Mouse (Mus musculus) heart, embryonic 14.5 days (tissue): ENCODE data around the gene Sept5. TPM values are rescaled to one million over a fixed set of nuclear protein-coding genes. Genes with fewer than 3 reads are reported as not detected.

Source experiments
- ATAC-seq: fragments of 200-750 bp; cut with Nextera tagmentation; 2 replicates; pipeline ENCODE4 v1.8.0; 2017; ENCODE audit warnings: low read depth, moderate TSS enrichment; ENCODE audit not compliant: insufficient number of reproducible peaks, insufficient read depth, low FRiP score
- H3K27ac ChIP-seq, 2 experiments: fragments of 200-500 bp in 1 of 2; fragments of 300-500 bp in 1 of 2; sonication (generic) in 1 of 2; replicated peaks in 1 of 2; 2 replicates each; pipeline ENCODE4 v1.5.1; 2012 to 2014; ENCODE audit warnings: low read depth in 2 of 2, low read length in 2 of 2, control low read depth in 1 of 2, mild to moderate bottlenecking in 1 of 2, mixed read lengths in 1 of 2; ENCODE audit not compliant: control insufficient read depth in 1 of 2, insufficient read depth in 1 of 2
- H3K27me3 ChIP-seq: fragments of 300-500 bp; sonication (generic); 2 replicates; pipeline ENCODE4 v1.6.1; 2014; ENCODE audit warnings: mild to moderate bottlenecking, low read length, control low read depth; ENCODE audit not compliant: control insufficient read depth, insufficient read depth
- H3K36me3 ChIP-seq: fragments of 300-500 bp; sonication (generic); 2 replicates; pipeline ENCODE4 v1.6.1; 2014; ENCODE audit warnings: mild to moderate bottlenecking, control low read depth, low read length, mixed read lengths; ENCODE audit not compliant: control insufficient read depth, insufficient read depth
- H3K4me1 ChIP-seq, 2 experiments: fragments of 200-500 bp in 1 of 2; fragments of 300-500 bp in 1 of 2; sonication (generic) in 1 of 2; 2 replicates each; pipeline ENCODE4 v1.6.1; 2012 to 2014; ENCODE audit warnings: low read length in 2 of 2, control low read depth in 1 of 2, mixed read lengths in 1 of 2; ENCODE audit not compliant: control insufficient read depth in 2 of 2, insufficient read depth in 2 of 2
- H3K4me2 ChIP-seq: fragments of 300-500 bp; sonication (generic); 2 replicates; pipeline ENCODE4 v1.6.1; 2014; ENCODE audit warnings: mild to moderate bottlenecking, low read length
- H3K4me3 ChIP-seq, 2 experiments: fragments of 200-500 bp in 1 of 2; fragments of 300-500 bp in 1 of 2; sonication (generic) in 1 of 2; 2 replicates each; pipeline ENCODE4 v1.5.1; 2012 to 2014; ENCODE audit warnings: low read length in 2 of 2, mild to moderate bottlenecking in 2 of 2, control low read depth in 1 of 2, low read depth in 1 of 2, moderate library complexity in 1 of 2; ENCODE audit not compliant: control insufficient read depth in 1 of 2, insufficient read depth in 1 of 2
- H3K9ac ChIP-seq: fragments of 300-500 bp; sonication (generic); 2 replicates; pipeline ENCODE4 v1.6.1; 2014; ENCODE audit warnings: mild to moderate bottlenecking, low read length
- H3K9me3 ChIP-seq: fragments of 300-500 bp; sonication (generic); 2 replicates; pipeline ENCODE4 v1.6.1; 2016; ENCODE audit warnings: low read length, control low read depth; ENCODE audit not compliant: control insufficient read depth
- WGBS: fragments of 180-500 bp; shearing (Covaris S2); extraction: QIAGEN DNeasy Blood & Tissue Kit; methylation state at CpG from one replicate; pipeline ENCODE4 v1.1.7; 2014; 5-methylcytosine and 5-hydroxymethylcytosine counted together
- polyA plus RNA-seq: library from polyadenylated mRNA; unstranded; fragments of >200 nt; fragmentation: Nextera tagmentation; extraction: Ambion mirVana; gene quantifications from 2 replicates; pipeline ENCODE4 v1.2.1, GENCODE M21; 2014

The Sept5 gene
- polyA plus RNA-seq, 1 experiment from 2014 or later, result 7.3 TPM

DNA sequence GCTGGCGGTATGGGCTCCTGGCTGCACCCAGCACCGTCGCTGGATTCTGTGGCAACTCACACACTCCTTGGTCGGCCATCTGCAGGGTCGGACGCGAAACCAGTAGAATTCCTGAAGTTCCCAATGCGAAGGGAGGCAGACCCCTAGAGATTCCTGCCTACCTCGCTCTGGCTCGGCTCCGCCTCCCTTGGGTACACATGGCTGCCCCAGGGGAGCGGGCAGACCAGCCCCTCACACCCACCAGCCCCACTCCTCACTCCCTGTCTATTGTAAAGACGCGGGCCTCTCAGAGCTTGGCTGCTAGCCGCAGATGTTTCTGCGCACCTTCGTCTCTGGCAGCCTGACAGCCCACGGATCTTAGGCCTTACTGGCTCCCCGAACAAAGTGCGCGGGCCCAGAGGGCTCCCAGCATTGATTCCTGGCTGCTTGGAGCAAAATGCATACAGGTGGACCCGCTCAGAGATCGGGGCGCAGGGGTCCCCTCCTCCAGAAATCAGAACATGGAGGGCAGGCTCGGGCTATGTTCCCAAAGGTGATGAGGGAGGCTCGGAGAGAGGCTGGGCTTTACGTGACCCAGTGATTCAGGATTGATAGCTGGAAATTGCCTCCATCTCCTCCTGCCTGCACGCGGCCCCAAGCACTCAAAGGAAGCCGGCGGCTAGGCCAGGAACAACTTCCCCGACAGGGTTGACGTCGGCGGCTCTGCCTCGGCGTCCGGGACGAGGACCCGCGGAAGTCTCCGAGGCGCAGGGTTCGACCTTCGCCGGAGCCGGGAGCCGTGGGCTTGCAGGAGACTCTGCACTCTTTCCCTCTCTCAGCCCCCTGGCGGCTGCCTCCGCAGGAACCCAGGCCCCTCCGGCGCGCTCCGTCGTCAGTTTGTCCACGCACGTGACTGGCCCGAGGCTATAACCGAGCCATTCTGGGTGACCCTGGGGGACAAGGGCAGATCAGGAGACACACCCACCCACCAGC is 38.4 kb downstream of the Sept5 start:
- Histone ChIP-seq H3K4me1 (peaks cover 11 to 34% of the 10 kb centered on the region in 2 experiments; a peak in 3 of 4 replicates), H3K36me3 (no peaks in the 10 kb centered on the region), H3K4me2 (peak overlapping the region; percentile 61), H3K4me3 (peak overlapping the region; percentile 0 to 24; a peak in 3 of 4 replicates), H3K27ac (no peak overlapping the region), H3K9ac (no peak overlapping the region; the same call in 1 of the 2 replicates), H3K27me3 (peaks cover 88% of the 10 kb centered on the region), H3K9me3 (no peaks in the 10 kb centered on the region)
- 3% methylated on average over 59 of the region's 59 CpGs for WGBS
- no peak for ATAC-seq

DNA sequence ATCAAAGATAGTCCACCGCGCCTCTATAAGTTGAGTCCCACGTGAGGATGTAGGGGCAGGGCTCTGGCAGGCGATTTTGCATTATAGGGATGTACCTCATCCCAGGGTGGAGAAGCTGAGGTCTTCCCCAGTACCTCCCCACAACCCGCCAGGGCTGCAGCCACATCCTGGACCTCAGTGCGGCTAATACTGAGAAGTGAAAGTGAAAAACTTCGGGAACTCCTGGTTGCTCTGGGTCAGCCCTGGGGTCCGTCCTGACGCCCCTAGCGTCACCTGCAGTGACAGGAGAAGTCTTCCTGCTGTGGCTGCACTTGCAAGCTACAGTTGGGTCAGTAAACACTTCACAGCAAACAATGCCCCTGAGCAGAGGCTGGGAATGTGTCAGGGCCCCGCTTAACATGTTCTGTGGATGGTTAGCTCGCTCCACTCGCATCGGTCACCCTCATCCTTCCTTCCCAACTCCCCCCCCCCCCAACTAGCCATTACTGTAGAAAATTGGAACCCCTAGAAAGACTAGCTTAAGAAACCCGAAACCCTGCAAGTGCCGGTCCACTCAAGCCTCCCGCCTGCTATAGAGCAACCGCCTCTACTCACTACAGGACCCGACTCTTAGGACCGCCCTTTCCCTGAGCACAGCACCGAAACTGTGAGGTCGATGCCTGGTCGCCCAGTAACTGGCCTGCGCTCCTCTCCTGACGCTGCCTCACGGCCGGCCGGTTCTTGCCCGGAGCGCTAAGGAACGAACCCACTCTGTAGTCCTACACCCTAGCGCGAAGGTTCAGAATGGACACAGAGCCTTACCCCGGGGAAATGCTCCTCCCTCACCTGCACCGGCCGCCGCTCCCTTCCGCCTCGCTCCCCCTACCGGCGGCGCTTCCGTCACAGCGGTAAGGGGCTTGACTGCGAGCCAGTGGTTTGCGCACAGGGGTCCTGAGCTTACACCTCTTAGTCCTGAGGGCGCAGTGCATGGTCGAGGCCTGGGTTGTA is 39.7 kb downstream of the Sept5 start, which contains the start of gene Tbx1:
TSS of gene Tbx1 (minus strand) at position 868 of the 987 bp plus-strand sequence.
- peaks cover 14 to 41% of the 10 kb centered on the region in 2 experiments; a peak in 3 of 4 replicates for H3K4me1 ChIP-seq
- peak within 1 kb of the TSS; percentile 65 for H3K4me2 ChIP-seq
- H3K9me3 ChIP-seq, result no peaks in the 10 kb centered on the region
- no peak within 1 kb of the TSS; the same call in 1 of the 2 replicates for H3K9ac ChIP-seq
- H3K27ac ChIP-seq, result no peak within 1 kb of the TSS
- H3K27me3 ChIP-seq, result peaks cover 95% of the 10 kb centered on the region
- 3% methylated on average over 48 of the region's 48 CpGs for WGBS
- peak within 1 kb of the TSS; percentile 36 to 37 for H3K4me3 ChIP-seq
- no peaks in the 10 kb centered on the region for H3K36me3 ChIP-seq
- no peak for ATAC-seq

DNA sequence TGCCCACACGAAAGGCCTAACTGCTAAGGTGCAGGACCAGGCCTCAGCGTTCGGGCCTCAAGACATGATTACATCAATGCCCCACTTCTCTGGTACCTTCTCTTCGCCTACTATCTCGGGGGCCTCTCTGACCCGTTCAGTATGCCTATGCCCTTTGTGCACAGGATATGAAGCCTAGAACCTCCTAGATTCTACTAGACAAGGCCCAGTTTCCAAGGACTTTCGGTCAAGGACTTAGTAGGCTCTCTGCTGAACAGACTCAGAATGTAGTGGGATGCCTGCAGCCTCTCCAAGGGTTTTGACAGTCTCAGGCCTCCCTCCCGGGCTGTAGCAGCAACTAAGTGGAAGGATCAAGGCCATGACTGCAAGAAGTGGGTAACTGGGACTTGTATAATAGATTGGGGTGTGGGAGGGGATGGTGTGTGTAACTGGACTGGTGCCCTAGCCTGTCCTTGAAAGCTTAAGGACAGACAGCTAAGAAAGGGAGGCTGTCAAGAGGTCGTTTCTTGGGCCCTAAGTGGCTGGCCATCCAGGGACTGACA is 40.6 kb downstream of the Sept5 start:
- no peak for ATAC-seq
- Histone ChIP-seq H3K9me3 (no peaks in the 10 kb centered on the region), H3K27me3 (peaks cover 96% of the 10 kb centered on the region), H3K4me2 (no peak overlapping the region), H3K9ac (no peak overlapping the region), H3K4me1 (peaks cover 14 to 41% of the 10 kb centered on the region in 2 experiments; a peak in 3 of 4 replicates), H3K4me3 (no peak overlapping the region), H3K36me3 (no peaks in the 10 kb centered on the region), H3K27ac (no peak overlapping the region)
- 48% methylated on average over 9 of the region's 9 CpGs for WGBS

DNA sequence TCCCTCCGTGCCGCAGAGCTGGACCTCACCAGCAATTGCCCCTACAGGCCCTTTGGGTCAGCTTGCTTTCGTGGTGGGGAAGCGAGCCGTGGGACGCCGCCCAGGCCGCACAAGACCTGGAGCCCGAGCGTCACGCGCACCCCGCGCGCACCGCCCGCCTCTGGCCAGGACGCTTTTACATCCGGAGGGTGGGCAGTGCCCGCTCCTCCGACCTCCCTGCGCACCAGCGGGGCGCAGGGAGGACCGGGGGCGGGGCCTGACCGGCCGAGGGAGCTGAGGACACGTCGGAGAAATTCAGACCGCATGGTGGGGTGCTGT is 41.1 kb downstream of the Sept5 start:
- H3K4me2 ChIP-seq, result peak overlapping the region; percentile 3; the same call in 1 of the 2 replicates
- no peak overlapping the region for H3K27ac ChIP-seq
- no peaks in the 10 kb centered on the region for H3K9me3 ChIP-seq
- 3% methylated on average over 29 of the region's 31 CpGs for WGBS
- peaks cover 14 to 41% of the 10 kb centered on the region in 2 experiments; a peak in 3 of 4 replicates for H3K4me1 ChIP-seq
- ATAC-seq, result no peak
- H3K4me3 ChIP-seq, result peak overlapping the region in 1 of 2 experiments; percentile 25; a peak in 2 of 4 replicates
- no peak overlapping the region for H3K9ac ChIP-seq
- peaks cover 96% of the 10 kb centered on the region for H3K27me3 ChIP-seq
- H3K36me3 ChIP-seq, result no peaks in the 10 kb centered on the region

DNA sequence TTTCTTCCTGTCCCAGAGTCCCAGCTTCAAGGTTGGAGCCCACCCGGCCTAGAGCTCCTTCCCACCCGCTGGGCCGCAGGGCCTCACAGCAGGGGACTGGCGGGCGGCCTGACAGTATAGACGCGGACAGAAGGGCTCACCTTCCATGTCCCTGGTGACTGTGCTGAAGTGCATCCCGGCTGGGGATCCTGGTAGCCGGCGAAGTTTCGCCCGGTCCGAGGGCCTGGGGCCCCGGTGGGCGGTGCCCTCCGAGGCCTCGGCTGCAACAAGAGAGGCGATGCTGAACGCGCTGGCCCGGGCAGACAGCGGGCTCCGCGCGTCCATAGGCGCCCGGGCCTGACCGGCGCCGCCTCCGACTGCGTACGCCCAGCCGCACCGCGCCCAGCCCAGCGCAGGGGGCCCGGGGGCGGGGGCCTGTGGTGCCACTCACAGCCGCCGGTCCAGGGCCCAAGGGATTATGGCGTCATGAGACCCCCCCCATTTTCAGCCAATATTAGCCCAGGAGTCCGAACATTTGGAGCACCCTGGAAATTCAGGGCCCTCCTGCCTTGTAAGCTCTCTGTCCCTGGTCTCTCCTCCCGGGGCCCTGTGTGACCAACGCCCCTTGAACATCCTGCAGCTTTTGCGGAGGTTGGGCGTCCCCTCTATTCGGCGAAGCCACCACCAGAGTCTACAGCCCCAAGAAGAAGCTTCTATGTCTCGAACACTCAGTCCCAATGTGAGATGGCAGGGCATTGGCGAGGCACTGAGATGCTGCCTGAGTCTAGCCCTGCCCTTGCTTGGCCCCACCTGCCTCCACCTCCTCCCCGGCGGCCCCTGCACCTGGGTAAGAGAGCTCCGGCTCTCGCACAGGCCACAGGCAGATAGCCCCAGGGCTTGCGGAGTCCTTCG is 41.7 kb downstream of the Sept5 start:
- H3K4me1 ChIP-seq, result peaks cover 14 to 41% of the 10 kb centered on the region in 2 experiments; a peak in 3 of 4 replicates
- WGBS, result 1% methylated on average over 57 of the region's 57 CpGs
- H3K4me2 ChIP-seq, result peak overlapping the region; percentile 46
- H3K27ac ChIP-seq, result no peak overlapping the region
- ATAC-seq, result no peak; the same call in 1 of the 2 replicates
- H3K9ac ChIP-seq, result no peak overlapping the region
- peak overlapping the region; percentile 3 to 25; a peak in 3 of 4 replicates for H3K4me3 ChIP-seq
- H3K9me3 ChIP-seq, result no peaks in the 10 kb centered on the region
- H3K36me3 ChIP-seq, result no peaks in the 10 kb centered on the region
- H3K27me3 ChIP-seq, result peaks cover 96% of the 10 kb centered on the region

DNA sequence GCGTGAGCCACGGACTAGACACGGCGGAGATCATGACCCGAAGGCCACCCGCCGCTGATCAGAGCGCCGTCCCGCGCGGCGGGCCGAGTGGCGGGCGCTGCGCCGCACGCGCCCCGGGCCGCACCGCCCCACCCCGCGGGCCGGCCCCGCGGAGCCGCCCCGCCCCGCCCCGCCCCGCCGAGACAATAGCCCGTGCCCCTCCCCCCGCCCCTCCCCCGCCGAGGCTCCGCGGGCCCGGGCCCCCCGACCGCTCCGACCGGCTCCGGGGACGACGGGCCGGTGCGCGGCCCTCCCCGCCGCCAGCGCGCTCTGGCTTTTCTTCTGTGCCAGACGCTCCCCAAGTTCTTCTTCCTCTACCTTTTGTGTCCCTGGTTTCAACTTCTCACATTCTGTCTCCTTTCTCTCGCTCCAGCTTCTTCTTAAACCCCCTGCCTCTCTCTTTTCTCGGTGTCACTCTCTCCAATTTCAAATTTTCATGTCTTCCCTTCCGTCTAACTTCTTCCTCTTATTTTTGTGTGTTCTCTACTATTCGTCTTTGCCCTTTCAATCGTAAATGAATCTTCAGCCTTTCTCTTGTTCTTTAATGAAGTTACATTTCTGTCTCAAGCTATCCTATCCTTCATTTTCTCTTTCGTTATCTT is 42.7 kb downstream of the Sept5 start:
- ATAC-seq, result no peak
- no peaks in the 10 kb centered on the region for H3K9me3 ChIP-seq
- H3K27me3 ChIP-seq, result peaks cover 100% of the 10 kb centered on the region
- peak overlapping the region; percentile 76 for H3K4me2 ChIP-seq
- 4% methylated on average over 6 of the region's 62 CpGs for WGBS
- peak overlapping the region; percentile 38 for H3K9ac ChIP-seq
- H3K27ac ChIP-seq, result no peak overlapping the region
- H3K4me1 ChIP-seq, result peaks cover 14 to 46% of the 10 kb centered on the region in 2 experiments; a peak in 3 of 4 replicates
- no peaks in the 10 kb centered on the region for H3K36me3 ChIP-seq
- H3K4me3 ChIP-seq, result peak overlapping the region; percentile 25 to 44
